Mouse (Mus musculus): ENCODE results near the gene Hoxc5. TPM values are rescaled to one million over a fixed set of nuclear protein-coding genes. Genes with fewer than 3 reads are reported as not detected.
A peak's percentile ranks its signal among the peaks of the same experiment; 100 is the strongest.

Gene Hoxc5
- polyA plus RNA-seq, 1 experiment from 2014 or later = not detected

DNA sequence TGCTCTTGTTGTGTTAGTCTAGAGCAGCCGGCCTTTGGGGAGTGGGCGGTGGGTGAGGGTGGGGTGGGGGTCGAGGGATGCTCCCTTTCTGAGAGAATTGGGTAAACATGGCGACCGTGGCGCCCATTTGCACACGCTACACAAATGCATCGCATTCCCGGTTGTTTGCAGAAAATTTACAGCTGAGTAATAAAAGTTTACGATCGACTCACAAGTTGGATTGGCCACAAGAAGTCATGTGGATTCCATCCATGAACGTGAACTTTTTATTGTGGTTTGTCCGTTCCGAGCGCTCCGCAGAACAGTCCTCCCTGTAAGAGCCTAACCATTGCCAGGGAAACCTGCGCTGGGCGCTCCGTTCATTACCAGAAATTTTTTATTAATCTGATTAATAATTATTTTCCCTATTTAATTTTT lies 30.7 kb downstream of the Hoxc5 start, which contains the start of gene Hoxc6:
Gene Hoxc6, plus strand, starts transcription at position 319 of the 417 bp plus-strand sequence.
- ATAC-seq (no peak), DNase-seq (no peak)
- Histone ChIP-seq H3K4me2 (ENCODE audit: low read depth, low read length) (peak within 1 kb of the TSS; percentile 74), H3K36me3 (replicated peaks; ENCODE audit: insufficient read depth, low read length) (no peaks in the 10 kb centered on the region), H3K27me3 (ENCODE audit: insufficient read depth, low read length) (peaks cover 97% of the 10 kb centered on the region), H3K9ac (replicated peaks) (no peak within 1 kb of the TSS), H3K4me1 (ENCODE audit: insufficient read depth) (peaks cover 4% of the 10 kb centered on the region; the same call in 1 of the 2 replicates), H3K4me3 (ENCODE audit: low read depth, low read length) (peak within 1 kb of the TSS; percentile 46), H3K9me3 (ENCODE audit: low read length) (no peaks in the 10 kb centered on the region), H3K27ac (ENCODE audit: low read depth) (no peak within 1 kb of the TSS)
- TF ChIP-seq EP300 (IDR thresholded peaks at IDR 0.05; ENCODE audit: low read depth) = no peak
- no peak for TF ChIP-seq CTCF (IDR thresholded peaks at IDR 0.05; ENCODE audit: low read depth)
- 5% methylated on average over 19 of the region's 19 CpGs for WGBS (ENCODE audit: insufficient replicate concordance)

DNA sequence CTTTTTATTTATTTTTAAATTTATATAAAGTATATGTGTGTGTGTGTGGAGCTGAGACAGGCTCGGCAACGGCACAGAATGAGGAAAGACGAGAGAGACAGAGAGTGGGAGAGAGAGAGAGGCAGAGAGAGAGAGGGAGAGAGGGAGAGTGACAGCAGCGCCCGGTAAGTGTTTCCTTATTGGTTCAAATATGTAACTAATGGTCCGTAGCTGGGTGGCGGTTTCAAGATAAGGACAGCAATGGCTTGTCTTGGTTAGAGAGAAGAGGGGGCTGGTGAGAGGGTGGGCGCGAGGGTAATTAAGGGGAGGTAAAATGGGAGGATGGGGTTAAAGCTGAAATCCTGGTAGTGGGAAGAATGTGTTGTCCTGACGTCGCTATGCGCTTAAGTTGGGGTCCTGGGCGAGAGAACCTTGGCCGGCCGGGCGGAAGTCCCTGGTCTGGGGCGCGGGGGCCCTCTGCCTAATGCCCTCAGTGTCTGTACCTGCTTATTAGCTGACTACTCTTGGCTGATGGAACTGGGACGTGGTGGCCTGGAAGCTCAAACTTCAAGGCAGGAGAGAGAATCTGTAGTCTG lies 31.5 kb downstream of the Hoxc5 start:
- Histone ChIP-seq H3K27me3 (ENCODE audit: insufficient read depth, low read length) (peaks cover 98% of the 10 kb centered on the region), H3K9me3 (ENCODE audit: low read length) (no peaks in the 10 kb centered on the region), H3K27ac (ENCODE audit: low read depth) (no peak overlapping the region), H3K36me3 (replicated peaks; ENCODE audit: insufficient read depth, low read length) (no peaks in the 10 kb centered on the region), H3K4me1 (ENCODE audit: insufficient read depth) (peaks cover 4% of the 10 kb centered on the region; the same call in 1 of the 2 replicates), H3K4me3 (ENCODE audit: low read depth, low read length) (peak overlapping the region; percentile 46; the same call in 1 of the 2 replicates), H3K9ac (replicated peaks) (no peak overlapping the region), H3K4me2 (ENCODE audit: low read depth, low read length) (peak overlapping the region; percentile 74)
- TF ChIP-seq EP300 (IDR thresholded peaks at IDR 0.05; ENCODE audit: low read depth) (no peak), CTCF (IDR thresholded peaks at IDR 0.05; ENCODE audit: low read depth) (no peak)
- WGBS (ENCODE audit: insufficient replicate concordance) = under 1% methylated on average over 19 of the region's 19 CpGs
- no peak for DNase-seq
- ATAC-seq = no peak

DNA sequence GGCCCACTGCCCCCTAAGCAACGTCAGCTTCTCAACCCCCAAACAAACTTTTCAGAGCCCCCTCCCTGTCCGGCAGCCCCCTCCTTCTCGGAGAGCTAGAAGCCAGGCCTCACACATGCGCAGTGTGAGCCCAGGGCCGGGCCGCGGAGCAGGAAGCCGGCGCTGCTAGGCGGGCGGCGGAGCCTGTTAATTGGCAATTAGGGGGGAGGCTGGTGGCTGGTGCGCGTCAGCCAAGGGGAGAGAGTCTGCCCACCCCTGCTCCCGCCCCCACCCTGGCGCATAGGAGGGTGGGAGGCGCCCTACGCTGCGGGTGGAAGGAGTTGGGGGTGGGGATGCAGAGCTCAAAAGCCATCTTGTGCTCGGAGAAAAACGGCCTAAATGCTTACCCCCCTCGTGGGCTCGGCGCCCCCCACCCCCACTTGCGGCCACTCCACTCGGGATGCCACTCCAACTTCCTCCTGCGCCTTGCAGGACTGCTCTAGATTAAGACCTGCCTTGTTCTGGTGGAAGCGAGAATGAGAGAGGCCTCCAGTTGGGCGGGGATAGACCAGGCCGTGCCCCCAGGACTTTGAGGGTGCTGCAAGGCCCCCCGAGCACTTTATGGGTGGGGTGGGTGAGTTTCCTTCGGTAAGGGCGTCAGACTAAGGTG lies 32.1 kb downstream of the Hoxc5 start:
- Histone ChIP-seq H3K36me3 (replicated peaks; ENCODE audit: insufficient read depth, low read length) (no peaks in the 10 kb centered on the region), H3K27ac (ENCODE audit: low read depth) (no peak overlapping the region), H3K4me2 (ENCODE audit: low read depth, low read length) (peak overlapping the region; percentile 74), H3K27me3 (ENCODE audit: insufficient read depth, low read length) (peaks cover 99% of the 10 kb centered on the region), H3K4me1 (ENCODE audit: insufficient read depth) (peaks cover 4% of the 10 kb centered on the region; the same call in 1 of the 2 replicates), H3K4me3 (ENCODE audit: low read depth, low read length) (peak overlapping the region; percentile 46), H3K9me3 (ENCODE audit: low read length) (no peaks in the 10 kb centered on the region), H3K9ac (replicated peaks) (no peak overlapping the region)
- DNase-seq (peak; percentile 30), ATAC-seq (peak; percentile 17; the same call in 1 of the 2 replicates)
- WGBS (ENCODE audit: insufficient replicate concordance) = 2% methylated on average over 33 of the region's 33 CpGs
- TF ChIP-seq EP300 (IDR thresholded peaks at IDR 0.05; ENCODE audit: low read depth) = no peak

DNA sequence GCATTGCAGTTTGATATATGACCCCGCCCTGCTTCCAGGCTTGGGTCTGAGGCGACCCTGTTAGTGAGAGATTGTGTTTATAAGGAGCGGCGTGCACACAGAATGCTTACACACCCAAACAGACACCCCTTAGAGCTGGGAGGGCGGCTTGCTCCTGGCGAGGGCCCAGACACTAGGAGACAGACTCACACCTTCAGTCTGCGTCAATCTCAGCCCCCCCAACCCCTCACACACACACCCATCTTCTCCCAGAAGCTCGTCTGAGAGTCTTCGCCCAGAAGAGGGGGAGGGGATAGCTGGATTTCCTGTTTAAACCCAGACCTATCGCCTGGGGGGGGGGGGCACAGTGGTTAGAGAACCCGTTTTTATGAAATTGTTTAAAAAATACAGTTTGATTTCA lies 32.7 kb downstream of the Hoxc5 start:
- H3K27me3 ChIP-seq (ENCODE audit: insufficient read depth, low read length) = peaks cover 99% of the 10 kb centered on the region
- H3K9me3 ChIP-seq (ENCODE audit: low read length) = no peaks in the 10 kb centered on the region
- DNase-seq (no peak), ATAC-seq (no peak)
- WGBS (ENCODE audit: insufficient replicate concordance) = 16% methylated on average over 11 of the region's 11 CpGs
- H3K4me1 ChIP-seq (ENCODE audit: insufficient read depth) = peaks cover 4% of the 10 kb centered on the region; the same call in 1 of the 2 replicates
- 0 out of 2 replicates have a peak overlapping the region, but pooled peaks have one; percentile 46 for H3K4me3 ChIP-seq (ENCODE audit: low read depth, low read length)
- no peak overlapping the region for H3K9ac ChIP-seq (replicated peaks)
- H3K36me3 ChIP-seq (replicated peaks; ENCODE audit: insufficient read depth, low read length) = no peaks in the 10 kb centered on the region
- H3K27ac ChIP-seq (ENCODE audit: low read depth) = no peak overlapping the region
- H3K4me2 ChIP-seq (ENCODE audit: low read depth, low read length) = peak overlapping the region; percentile 74; the same call in 1 of the 2 replicates
- TF ChIP-seq CTCF (IDR thresholded peaks at IDR 0.05; ENCODE audit: low read depth) = no peak
- no peak for TF ChIP-seq EP300 (IDR thresholded peaks at IDR 0.05; ENCODE audit: low read depth)

DNA sequence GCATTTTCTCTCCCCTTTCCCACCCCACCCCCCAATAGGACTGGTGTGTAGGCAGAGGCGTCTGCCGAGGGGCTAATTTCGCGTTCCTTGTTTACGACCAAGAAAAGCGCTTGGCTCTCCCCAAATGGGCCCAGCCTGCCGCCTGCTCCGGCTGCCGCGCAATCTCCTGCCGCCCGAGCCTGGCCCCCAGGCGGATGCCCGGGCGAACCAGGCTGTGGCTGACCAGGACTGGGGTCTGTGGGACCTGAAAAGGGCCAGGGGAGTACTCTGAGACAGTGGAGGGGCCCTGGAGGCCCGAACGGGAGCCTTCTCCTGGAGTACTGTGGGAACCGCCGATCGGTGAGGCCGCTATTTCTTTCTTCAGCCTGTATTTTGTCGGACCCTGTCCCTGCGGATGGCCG lies 33.3 kb downstream of the Hoxc5 start:
- no peak overlapping the region; the same call in 1 of the 2 replicates for H3K4me3 ChIP-seq (ENCODE audit: low read depth, low read length)
- 10% methylated on average over 24 of the region's 24 CpGs for WGBS (ENCODE audit: insufficient replicate concordance)
- H3K27me3 ChIP-seq (ENCODE audit: insufficient read depth, low read length) = peaks cover 99% of the 10 kb centered on the region

DNA sequence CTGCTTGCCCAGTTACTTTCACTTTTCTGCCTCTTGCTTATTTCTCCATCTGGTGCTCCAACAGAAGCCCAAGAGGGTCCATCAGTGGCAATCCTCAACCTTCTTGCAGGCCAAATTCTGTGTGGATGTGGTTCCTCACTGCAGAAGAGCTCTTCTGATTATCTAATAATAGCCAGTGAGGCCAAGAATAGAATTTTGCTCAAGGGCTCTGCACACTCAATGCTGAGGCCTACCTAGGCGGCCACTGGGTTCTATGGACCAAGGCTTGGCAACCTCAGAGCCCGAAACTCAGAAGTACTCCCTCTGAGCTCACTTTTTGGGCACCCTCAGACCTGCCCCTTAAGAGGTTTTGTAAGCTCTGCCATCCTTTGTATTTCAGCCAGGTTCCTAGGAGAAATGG lies 34.1 kb downstream of the Hoxc5 start:
- ATAC-seq = no peak
- Histone ChIP-seq H3K9ac (replicated peaks) (no peak overlapping the region), H3K9me3 (ENCODE audit: low read length) (no peaks in the 10 kb centered on the region), H3K27ac (ENCODE audit: low read depth) (no peak overlapping the region), H3K27me3 (ENCODE audit: insufficient read depth, low read length) (peaks cover 100% of the 10 kb centered on the region), H3K36me3 (replicated peaks; ENCODE audit: insufficient read depth, low read length) (no peaks in the 10 kb centered on the region), H3K4me2 (ENCODE audit: low read depth, low read length) (no peak overlapping the region), H3K4me3 (ENCODE audit: low read depth, low read length) (no peak overlapping the region), H3K4me1 (ENCODE audit: insufficient read depth) (peaks cover 4% of the 10 kb centered on the region; the same call in 1 of the 2 replicates)
- WGBS (ENCODE audit: insufficient replicate concordance) = 44% methylated on average over 2 of the region's 2 CpGs
- DNase-seq = no peak
- TF ChIP-seq EP300 (IDR thresholded peaks at IDR 0.05; ENCODE audit: low read depth) (no peak), CTCF (IDR thresholded peaks at IDR 0.05; ENCODE audit: low read depth) (no peak)

More for the DNA sequence above, 33.3 kb downstream of the Hoxc5 start:
- Histone ChIP-seq H3K9me3 (ENCODE audit: low read length) (no peaks in the 10 kb centered on the region), H3K36me3 (replicated peaks; ENCODE audit: insufficient read depth, low read length) (no peaks in the 10 kb centered on the region), H3K27ac (ENCODE audit: low read depth) (no peak overlapping the region), H3K4me2 (ENCODE audit: low read depth, low read length) (peak overlapping the region; percentile 7; the same call in 1 of the 2 replicates), H3K4me1 (ENCODE audit: insufficient read depth) (peaks cover 4% of the 10 kb centered on the region; the same call in 1 of the 2 replicates), H3K9ac (replicated peaks) (no peak overlapping the region)
- TF ChIP-seq CTCF (IDR thresholded peaks at IDR 0.05; ENCODE audit: low read depth) (no peak), EP300 (IDR thresholded peaks at IDR 0.05; ENCODE audit: low read depth) (no peak)
- ATAC-seq (no peak), DNase-seq (no peak)

Data from liver, postnatal 0 days (tissue).